Mouse (Mus musculus) CH12.LX (cell line): ENCODE measurements around the gene Ppp1r12a.

Experiments
- BHLHE40 ChIP-seq: IDR thresholded peaks from 2 replicates; pipeline ENCODE4 v1.6.1; 2011; ENCODE audit warnings: mild to moderate bottlenecking, low read depth, low read length, improper control_type of control experiment
- CTCF ChIP-seq, 2 experiments: IDR thresholded peaks in 1 of 2; conservative IDR thresholded peaks in 1 of 2; 2 replicates each; pipeline ENCODE4 v1.5.1; 2011 to 2012; ENCODE audit warnings: low read depth in 2 of 2, low read length in 2 of 2, improper control_type of control experiment in 1 of 2, inconsistent platforms in 1 of 2, mild to moderate bottlenecking in 1 of 2, moderate library complexity in 1 of 2
- E2F4 ChIP-seq: IDR thresholded peaks from 2 replicates; pipeline ENCODE4 v1.6.1; 2011; ENCODE audit warnings: low read depth, low read length, improper control_type of control experiment; ENCODE audit not compliant: insufficient replicate concordance
- EP300 ChIP-seq: IDR thresholded peaks from 2 replicates; pipeline ENCODE4 v1.6.1; 2011; ENCODE audit warnings: low read length, improper control_type of control experiment
- MAZ ChIP-seq: IDR thresholded peaks from 2 replicates; pipeline ENCODE4 v1.6.1; 2012; ENCODE audit warnings: low read depth, mild to moderate bottlenecking, inconsistent platforms, low read length, improper control_type of control experiment, moderate library complexity
- NELFE ChIP-seq: IDR thresholded peaks from 2 replicates; pipeline ENCODE4 v1.6.1; 2011; ENCODE audit warnings: low read depth, low read length, improper control_type of control experiment
- POLR2A ChIP-seq: IDR thresholded peaks from 2 replicates; pipeline ENCODE4 v1.6.1; 2011; ENCODE audit warnings: low read depth, mild to moderate bottlenecking, improper control_type of control experiment, low read length
- POLR2AphosphoS2 ChIP-seq: IDR thresholded peaks from 2 replicates; pipeline ENCODE4 v1.6.1; 2011; ENCODE audit warnings: low read depth, low read length, improper control_type of control experiment
- RCOR1 ChIP-seq: conservative IDR thresholded peaks from 2 replicates; pipeline ENCODE4 v1.6.1; 2012; ENCODE audit warnings: low read depth, mild to moderate bottlenecking, inconsistent platforms, low read length, improper control_type of control experiment
- TCF12 ChIP-seq: IDR thresholded peaks from 2 replicates; pipeline ENCODE4 v1.6.1; 2014; ENCODE audit warnings: low read depth, mild to moderate bottlenecking, inconsistent platforms, low read length, improper control_type of control experiment
- UBTF ChIP-seq: IDR thresholded peaks from 2 replicates; pipeline ENCODE4 v1.6.1; 2012; ENCODE audit warnings: low read depth, mild to moderate bottlenecking, inconsistent platforms, low read length, improper control_type of control experiment, moderate library complexity
- USF1 ChIP-seq: IDR thresholded peaks from 2 replicates; pipeline ENCODE4 v1.6.1; 2014; ENCODE audit warnings: low read depth, mild to moderate bottlenecking, inconsistent platforms, low read length, improper control_type of control experiment
- USF2 ChIP-seq: conservative IDR thresholded peaks from 2 replicates; pipeline ENCODE4 v1.6.1; 2011; ENCODE audit warnings: low read depth, low read length, improper control_type of control experiment
- ZMIZ1 ChIP-seq: IDR thresholded peaks from 2 replicates; pipeline ENCODE4 v1.6.1; 2012; ENCODE audit warnings: low read depth, mild to moderate bottlenecking, inconsistent platforms, low read length, improper control_type of control experiment

- TF ChIP-seq CTCF (conservative IDR thresholded peaks at IDR 0.05 in 1 of 2, IDR thresholded peaks at IDR 0.05 in 1 of 2; ENCODE audit: low read depth in 2 of 2, low read length in 2 of 2) (no peak), BHLHE40 (no peak), UBTF (no peak), MAZ (no peak), RCOR1 (no peak), EP300 (no peak), POLR2A (no peak), ZMIZ1 (no peak), USF2 (no peak), POLR2AphosphoS2 (no peak), E2F4 (no peak), USF1 (no peak), NELFE (no peak), TCF12 (no peak)
Observed at GRCm38 (mm10) chr10:108330964-108331363, 169.0 kb downstream of the Ppp1r12a start.
